Mouse (Mus musculus) common myeloid progenitor, adult 5-6 weeks (primary cell): Measurements from ENCODE around the gene Gnai3. TPM values are rescaled to one million over a fixed set of nuclear protein-coding genes. Genes with fewer than 3 reads are reported as not detected.

ENCODE experiments used
- ATAC-seq: replicated peaks from 2 replicates; pipeline ENCODE4 v1.8.0; 2016; ENCODE audit warnings: low read depth, mild to moderate bottlenecking, moderate TSS enrichment, inconsistent platforms; ENCODE audit not compliant: poor library complexity, severe bottlenecking
- total RNA-seq: library from RNA; stranded (forward); fragments of 200-1000, 187-1606 nt; gene quantifications from 2 replicates; pipeline ENCODE4 v1.2.3, GENCODE M21; 2017

The Gnai3 gene
- total RNA-seq, 1 experiment from 2014 or later: 122 TPM

DNA sequence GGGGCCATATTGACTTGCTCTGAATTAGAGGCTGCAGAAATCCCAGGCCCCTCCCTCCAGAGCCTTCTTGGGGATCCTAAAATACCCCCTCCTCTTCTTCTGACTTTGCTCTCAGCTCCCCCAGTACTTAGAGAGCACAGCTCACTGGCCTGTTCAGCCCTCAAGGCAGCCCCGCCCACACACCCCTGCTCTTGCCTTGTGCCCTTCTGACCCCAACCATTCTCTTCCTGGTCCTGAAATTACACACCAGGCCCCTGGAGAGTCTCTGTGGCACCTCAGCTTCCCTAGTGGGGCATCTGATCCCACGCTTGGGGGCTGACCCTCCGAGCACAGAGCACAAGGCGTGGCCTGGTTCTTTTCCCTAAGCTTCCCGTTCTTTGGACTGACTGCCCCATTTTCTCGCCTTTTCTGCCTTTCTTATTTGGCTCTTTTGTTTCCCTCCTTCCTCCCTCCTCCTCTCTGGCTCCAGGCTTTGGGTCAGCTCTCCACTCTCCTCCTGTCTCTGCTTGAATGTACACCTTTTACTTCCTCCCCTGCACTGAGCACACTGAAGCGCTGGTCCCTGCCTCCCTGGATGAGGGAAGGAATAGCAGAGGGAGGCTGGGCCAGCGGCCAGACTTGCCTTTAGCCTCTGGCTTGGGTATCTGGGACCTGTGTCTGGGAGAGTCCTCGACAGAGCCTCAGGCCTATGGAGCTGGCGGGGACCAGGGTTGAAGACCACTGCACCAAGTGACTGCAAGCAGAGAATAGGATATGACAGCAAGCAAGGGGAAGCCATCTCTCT, 19.8 kb upstream of the Gnai3 start:
- no peak for ATAC-seq

DNA sequence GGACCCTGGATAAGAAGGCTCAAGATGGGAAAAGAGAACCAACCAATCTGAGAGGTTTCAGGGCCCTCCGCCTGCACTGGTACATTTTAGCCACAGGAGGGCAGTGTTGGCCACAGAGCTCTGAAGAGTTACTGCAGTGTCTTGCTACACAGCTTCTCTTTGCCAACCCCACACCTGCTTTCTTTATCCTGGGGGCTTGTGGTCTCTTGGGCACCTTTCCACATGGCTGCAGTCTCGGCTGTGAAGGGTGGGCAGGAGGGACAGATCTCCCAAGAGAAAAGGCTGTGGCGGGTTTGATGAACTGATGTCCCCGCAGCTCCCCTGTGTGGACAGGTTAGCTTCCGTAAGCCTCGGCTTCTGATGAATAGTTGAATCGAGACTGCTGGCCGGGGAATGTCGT, 18.9 kb upstream of the Gnai3 start:
- ATAC-seq: peak; percentile 97

DNA sequence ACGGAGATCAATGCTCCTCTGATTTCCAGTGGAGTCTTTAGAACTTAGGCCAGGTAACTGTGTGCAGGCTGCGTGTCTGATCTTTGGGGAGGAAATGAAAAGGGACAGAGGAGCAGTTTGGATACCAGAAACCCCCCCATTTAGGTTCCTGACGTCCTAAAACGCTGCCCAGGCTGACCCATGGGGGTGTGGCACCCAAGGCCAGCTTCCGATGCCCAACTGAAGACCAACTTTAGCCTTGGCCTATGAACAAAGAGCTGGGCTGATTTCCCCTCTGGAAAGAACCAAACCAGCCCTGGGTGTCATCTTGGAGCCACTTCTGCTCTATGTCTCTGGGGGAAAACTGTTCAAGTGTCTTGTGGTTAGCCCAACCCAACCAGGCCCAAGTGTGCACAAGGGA, 18.1 kb upstream of the Gnai3 start:
- ATAC-seq: no peak

- ATAC-seq: no peak
Observed at GRCm38 (mm10) chr3:108158383-108159037, 12.6 kb upstream of the Gnai3 start.

GRCm38 (mm10) chr3:108154656-108155055, 8.7 kb upstream of the Gnai3 start, which contains the start of gene Gpr61:
Gene Gpr61 (minus strand): TSS chr3:108154882.
- no peak for ATAC-seq

GRCm38 (mm10) chr3:108152290-108152689, 6.3 kb upstream of the Gnai3 start:
- no peak for ATAC-seq

DNA sequence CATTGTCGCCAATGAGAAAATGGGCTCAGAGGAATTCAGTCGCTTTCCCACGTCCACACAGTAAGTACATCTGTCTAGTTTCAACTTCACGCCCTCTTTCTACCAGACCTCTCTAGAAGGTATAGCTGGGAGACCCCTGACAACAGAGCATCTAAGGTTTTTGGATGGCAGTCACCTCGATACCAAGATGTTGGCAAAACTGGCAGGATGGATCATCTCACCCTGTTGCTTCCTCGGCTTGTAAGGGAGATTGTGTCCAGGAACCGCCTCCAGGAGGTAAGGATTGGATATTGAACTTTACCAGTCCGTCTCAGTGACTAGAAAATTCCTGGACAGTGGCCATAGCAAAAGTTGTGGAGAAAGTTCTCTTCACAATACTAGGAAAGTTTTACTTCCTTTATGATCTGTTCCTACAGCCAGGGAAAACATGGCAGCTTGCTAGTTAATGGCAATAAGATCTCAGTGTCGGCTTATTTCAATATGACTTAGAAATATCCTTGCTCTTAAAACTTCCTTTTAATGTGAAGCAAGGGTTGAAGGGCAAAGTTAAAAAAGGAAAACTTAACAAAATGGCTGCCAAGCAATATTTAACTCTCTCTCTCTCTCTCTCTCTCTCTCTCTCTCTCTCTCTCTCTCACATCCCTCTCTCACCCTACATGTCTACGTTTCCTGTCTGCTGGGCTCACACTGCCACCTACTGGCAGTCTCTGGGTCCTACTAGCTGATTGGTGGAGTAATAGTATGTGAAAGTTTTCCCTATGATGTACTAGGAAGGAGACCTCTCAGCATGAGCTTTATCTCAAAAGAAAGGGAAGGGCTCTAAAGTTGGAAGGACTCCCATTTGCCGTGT, 1.7 kb upstream of the Gnai3 start:
- peak; percentile 77 for ATAC-seq

DNA sequence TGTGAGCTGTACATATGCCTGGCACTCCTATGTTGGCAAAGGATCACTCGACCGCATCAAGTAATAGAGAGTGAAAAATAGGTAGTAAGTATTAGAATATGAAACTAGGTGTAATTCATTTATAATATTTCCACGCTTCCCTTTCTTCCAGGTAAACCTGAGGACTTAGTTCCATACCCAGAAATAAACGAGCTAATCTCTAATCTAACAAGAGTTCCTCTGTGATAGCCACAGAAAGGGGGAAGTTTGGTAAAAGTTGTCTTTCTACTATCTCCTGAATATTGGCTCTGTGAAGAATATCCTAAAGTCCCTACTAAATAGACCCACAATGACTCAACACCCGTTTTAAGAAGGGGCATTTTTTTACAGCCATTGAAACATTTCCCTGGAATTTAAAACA, 725 bp upstream of the Gnai3 start:
- ATAC-seq: no peak

GRCm38 (mm10) chr3:108140786-108141185, 5.2 kb downstream of the Gnai3 start:
- ATAC-seq: 0 out of 2 replicates have a peak, but pooled peaks have one; percentile 6

GRCm38 (mm10) chr3:108139113-108139512, 6.8 kb downstream of the Gnai3 start:
- no peak for ATAC-seq

GRCm38 (mm10) chr3:108134701-108135100, 11.2 kb downstream of the Gnai3 start:
- peak; percentile 45; the same call in 1 of the 2 replicates for ATAC-seq

- ATAC-seq: peak; percentile 36
Observed at GRCm38 (mm10) chr3:108132484-108132883, 13.5 kb downstream of the Gnai3 start.

DNA sequence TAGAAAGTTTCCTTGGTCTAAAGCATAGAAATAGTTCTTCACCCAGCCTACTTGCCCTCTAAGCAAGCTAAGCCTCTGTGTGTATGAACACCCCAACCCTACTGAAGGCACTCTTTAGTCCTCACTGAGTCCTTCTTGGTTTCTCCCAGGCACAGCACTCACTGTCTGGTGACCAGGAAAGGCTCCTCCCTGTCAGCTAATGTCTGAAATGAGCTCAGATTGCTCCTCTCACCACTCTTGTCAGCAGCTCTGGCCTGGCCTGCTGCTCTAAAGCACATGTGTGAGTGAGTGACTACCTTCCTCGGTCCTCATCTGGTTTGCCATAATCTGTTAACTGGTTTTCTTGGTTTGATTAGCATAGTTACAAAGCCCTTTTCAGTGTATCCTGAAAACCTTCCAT, 14.1 kb downstream of the Gnai3 start:
- ATAC-seq: no peak

GRCm38 (mm10) chr3:108131216-108131615, 14.7 kb downstream of the Gnai3 start:
- no peak for ATAC-seq

- no peak for ATAC-seq
Observed at GRCm38 (mm10) chr3:108129804-108130203, 16.1 kb downstream of the Gnai3 start.

GRCm38 (mm10) chr3:108129367-108129766, 16.6 kb downstream of the Gnai3 start:
- ATAC-seq: no peak

DNA sequence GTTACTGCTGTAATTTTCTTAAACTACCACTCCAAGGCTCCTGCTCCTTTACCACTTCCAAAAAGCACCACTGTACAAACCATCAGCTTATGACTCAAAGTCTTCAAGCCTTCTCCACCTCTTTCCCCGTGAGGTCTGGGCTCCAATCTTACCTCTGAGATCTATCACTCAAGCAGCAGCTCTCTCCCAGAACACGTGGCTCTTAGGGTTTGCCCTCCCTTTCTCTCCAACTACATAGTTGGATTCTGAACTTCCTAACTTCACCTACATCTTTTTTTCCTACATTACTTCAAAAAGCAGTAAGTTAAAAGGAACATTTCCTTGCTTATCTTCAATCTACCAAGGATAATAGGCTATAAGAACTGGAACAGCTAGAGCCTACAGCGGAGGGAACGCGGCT, 17.4 kb downstream of the Gnai3 start:
- ATAC-seq: no peak

DNA sequence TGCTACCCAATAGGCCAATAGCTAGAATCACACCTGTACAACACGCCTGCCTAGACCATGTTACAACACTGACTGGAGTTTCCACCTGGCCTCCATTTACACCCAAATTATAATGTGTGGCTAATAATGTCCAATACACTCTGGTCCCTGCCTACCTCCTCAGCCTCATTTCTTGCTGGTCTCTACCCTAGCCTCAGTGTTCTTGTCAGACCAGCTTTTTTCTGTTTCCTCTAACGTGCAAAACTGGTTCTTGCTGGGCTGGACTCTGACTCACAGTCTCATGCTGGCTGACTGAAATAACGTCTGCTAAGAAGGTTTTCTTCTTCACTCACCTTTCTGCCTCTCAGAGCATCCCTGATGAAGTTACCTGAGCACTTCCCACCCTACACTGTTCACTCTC, 19.6 kb downstream of the Gnai3 start:
- ATAC-seq: no peak

GRCm38 (mm10) chr3:108124131-108124530, 21.8 kb downstream of the Gnai3 start:
- no peak for ATAC-seq

- no peak for ATAC-seq
Observed at GRCm38 (mm10) chr3:108123242-108123641, 22.7 kb downstream of the Gnai3 start.

DNA sequence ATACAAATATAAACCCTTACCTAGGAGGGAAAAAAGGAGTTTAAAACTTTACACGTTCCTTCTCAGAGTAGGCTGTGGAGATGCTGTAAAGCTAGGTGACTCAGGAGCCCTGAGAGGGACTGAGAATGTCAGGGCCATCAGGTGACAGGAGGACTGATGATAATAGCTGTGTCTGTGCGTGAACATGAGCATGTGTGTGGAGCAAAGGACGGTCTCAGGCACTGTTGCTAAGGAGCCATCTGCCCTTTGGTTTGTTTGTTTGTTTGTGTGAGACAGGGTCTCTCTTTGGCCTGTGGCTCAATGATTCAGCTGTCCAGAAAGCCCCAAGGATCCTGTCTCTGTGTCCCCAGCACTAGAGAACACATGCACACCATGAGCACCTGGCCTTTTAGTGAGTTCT, 24.8 kb downstream of the Gnai3 start:
- no peak for ATAC-seq
